Mouse (Mus musculus): ENCODE measurements around the gene Tas2r126.

DNA sequence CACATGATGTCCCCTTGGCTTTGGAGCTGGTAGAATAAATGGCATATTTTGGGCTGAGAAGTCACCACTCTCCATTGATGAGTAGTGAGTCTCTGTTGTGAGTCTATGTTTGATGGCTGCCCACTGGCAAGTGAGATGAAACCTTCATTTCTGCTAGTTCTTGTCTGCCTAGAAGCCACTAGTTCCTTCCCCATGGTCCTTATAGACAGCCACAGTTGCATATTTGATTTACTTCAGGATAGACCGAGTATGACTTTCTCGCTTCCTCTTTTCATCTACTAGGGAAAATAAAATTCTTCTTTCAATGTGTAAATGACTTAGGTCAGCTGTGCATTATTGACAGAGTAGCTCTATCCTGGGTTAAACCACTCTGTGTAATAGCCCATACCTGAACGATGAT is 9.9 kb upstream of the Tas2r126 start:
- no peak for TF ChIP-seq CTCF (IDR thresholded peaks at IDR 0.05; ENCODE audit: control insufficient read depth, insufficient read depth, insufficient replicate concordance, low read depth, low read length)
- TF ChIP-seq POLR2A (IDR thresholded peaks at IDR 0.05; ENCODE audit: control insufficient read depth, low read depth, low read length), result no peak
